Mouse (Mus musculus) stomach, embryonic 14.5 days (tissue): Measurements from ENCODE around the gene Nf1. TPM values are rescaled to one million over a fixed set of nuclear protein-coding genes. Genes with fewer than 3 reads are reported as not detected.
A peak's percentile ranks its signal among the peaks of the same experiment; 100 is the strongest.
"Not testable (repeated sequence)": the region's sequence is repeated elsewhere in the genome, so short reads cannot be mapped to it uniquely, and the experiment has no call there.

Experiments used
- ATAC-seq: fragments of 200-750 bp; cut with Nextera tagmentation; 2 replicates; pipeline ENCODE4 v1.8.0; 2017; ENCODE audit warnings: low read depth, moderate TSS enrichment; ENCODE audit not compliant: insufficient number of reproducible peaks, insufficient read depth, low FRiP score
- H3K27ac ChIP-seq: fragments of 300-500 bp; sonication (generic); 2 replicates; pipeline ENCODE4 v1.5.1; 2014; ENCODE audit warnings: mild to moderate bottlenecking, low read length, moderate library complexity, mixed read lengths
- H3K27me3 ChIP-seq: fragments of 300-500 bp; sonication (generic); 2 replicates; pipeline ENCODE4 v1.6.1; 2014; ENCODE audit warnings: low read length, control low read depth, mixed read lengths; ENCODE audit not compliant: control insufficient read depth, insufficient read depth
- H3K36me3 ChIP-seq: fragments of 300-500 bp; sonication (generic); 2 replicates; pipeline ENCODE4 v1.6.1; 2014; ENCODE audit warnings: mild to moderate bottlenecking, control low read depth, low read length, moderate library complexity, mixed read lengths; ENCODE audit not compliant: control insufficient read depth, insufficient read depth
- H3K4me1 ChIP-seq: fragments of 300-500 bp; sonication (generic); 2 replicates; pipeline ENCODE4 v1.6.1; 2014; ENCODE audit warnings: low read length, control low read depth, mixed read lengths; ENCODE audit not compliant: control insufficient read depth, insufficient read depth
- H3K4me2 ChIP-seq: fragments of 300-500 bp; sonication (generic); replicated peaks from 2 replicates; pipeline ENCODE4 v1.6.1; 2014; ENCODE audit warnings: low read depth, low read length, control low read depth
- H3K4me3 ChIP-seq: fragments of 300-500 bp; sonication (generic); 2 replicates; pipeline ENCODE4 v1.5.1; 2014; ENCODE audit warnings: low read depth, low read length, control low read depth
- H3K9ac ChIP-seq: fragments of 300-500 bp; sonication (generic); replicated peaks from 2 replicates; pipeline ENCODE4 v1.6.1; 2014; ENCODE audit warnings: low read depth, mild to moderate bottlenecking, control low read depth, low read length, moderate library complexity, mixed read lengths
- H3K9me3 ChIP-seq: fragments of 300-500 bp; sonication (generic); 2 replicates; pipeline ENCODE4 v1.6.1; 2016; ENCODE audit warnings: low read depth, low read length, control low read depth; ENCODE audit not compliant: control insufficient read depth
- WGBS: fragments of 180-500 bp; shearing (Covaris S2); extraction: QIAGEN DNeasy Blood & Tissue Kit; methylation state at CpG from one replicate; pipeline ENCODE4 v1.1.7; 2014; 5-methylcytosine and 5-hydroxymethylcytosine counted together
- polyA plus RNA-seq: library from polyadenylated mRNA; unstranded; fragments of >200 nt; fragmentation: Nextera tagmentation; extraction: Ambion mirVana; gene quantifications from 2 replicates; pipeline ENCODE4 v1.2.1, GENCODE M21; 2014

Nf1 gene
- polyA plus RNA-seq, 1 experiment from 2014 or later, result 16.9 TPM

DNA sequence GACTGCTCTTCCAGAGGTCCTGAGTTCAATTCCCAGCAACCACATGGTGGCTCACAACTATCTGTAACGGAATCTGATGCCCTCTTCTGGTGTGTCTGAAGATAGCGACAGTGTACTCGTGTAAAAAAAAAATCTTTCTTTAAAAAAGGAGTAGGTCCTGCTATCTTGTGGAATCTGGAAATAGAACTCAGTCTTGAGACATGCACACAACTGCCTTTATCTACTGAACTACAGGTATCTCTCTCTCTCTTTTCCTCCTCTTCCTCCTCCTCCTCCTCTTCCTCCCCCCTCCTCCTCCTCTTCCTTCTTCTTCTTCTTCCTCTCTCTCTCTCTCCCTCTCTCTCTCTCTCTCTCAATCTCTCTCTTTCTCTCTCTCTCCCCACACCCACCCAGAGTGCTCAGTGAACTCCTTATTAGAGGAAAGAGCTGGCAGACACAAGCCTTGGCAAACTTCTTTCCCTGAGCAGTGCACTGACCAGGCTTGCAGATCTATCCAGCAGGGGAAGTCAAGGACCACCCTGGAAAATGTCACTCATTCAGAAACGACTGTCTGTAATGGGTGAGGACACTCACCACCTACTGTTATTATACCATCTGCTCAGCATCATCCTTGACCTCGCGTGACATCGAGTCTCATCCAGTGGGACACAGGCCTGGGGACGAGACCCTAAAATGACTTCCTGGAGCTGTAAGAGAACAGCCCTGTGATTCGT lies 39.6 kb upstream of the Nf1 start:
- Histone ChIP-seq H3K36me3 (no peaks in the 10 kb centered on the region), H3K27ac (no peak overlapping the region), H3K9me3 (no peaks in the 10 kb centered on the region), H3K27me3 (no peaks in the 10 kb centered on the region), H3K4me3 (no peak overlapping the region), H3K4me2 (no peak overlapping the region), H3K9ac (no peak overlapping the region), H3K4me1 (no peaks in the 10 kb centered on the region)
- no peak for ATAC-seq
- WGBS, result 68% methylated on average over 9 of the region's 9 CpGs

- H3K4me1 ChIP-seq, result peaks cover 8% of the 10 kb centered on the region
- 75% methylated on average over 6 of the region's 6 CpGs for WGBS
- no peak overlapping the region for H3K4me2 ChIP-seq
- no peak overlapping the region for H3K27ac ChIP-seq
- H3K9ac ChIP-seq, result no peak overlapping the region
- no peak overlapping the region for H3K4me3 ChIP-seq
- ATAC-seq, result no peak
- no peaks in the 10 kb centered on the region for H3K27me3 ChIP-seq
- H3K9me3 ChIP-seq, result no peaks in the 10 kb centered on the region
- no peaks in the 10 kb centered on the region for H3K36me3 ChIP-seq
These were observed 36.4 kb upstream of the Nf1 start for GRCm38 (mm10) chr11:79303109-79303508.

DNA sequence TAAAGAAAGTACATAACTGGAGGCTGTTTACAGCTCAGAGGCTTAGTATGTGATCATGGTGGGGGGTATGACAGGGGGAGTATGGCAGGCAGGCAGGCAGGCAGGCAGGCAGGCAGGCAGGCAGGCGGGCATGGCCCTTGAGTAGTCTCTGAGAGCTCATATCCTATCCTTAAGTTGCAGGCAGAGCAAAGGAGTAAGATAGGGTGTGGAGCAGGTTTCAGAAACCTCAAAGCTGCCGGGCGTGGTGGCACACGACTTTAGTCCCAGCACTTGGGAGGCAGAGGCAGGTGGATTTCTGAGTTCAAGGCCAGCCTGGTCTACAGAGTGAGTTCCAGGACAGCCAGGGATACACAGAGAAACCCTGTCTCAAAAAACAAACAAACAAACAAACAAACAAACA lies 35.2 kb upstream of the Nf1 start:
- not testable (repeated sequence) for H3K4me2 ChIP-seq, H3K4me3 ChIP-seq, H3K9me3 ChIP-seq, H3K9ac ChIP-seq, H3K36me3 ChIP-seq, ATAC-seq, H3K27me3 ChIP-seq, H3K27ac ChIP-seq, H3K4me1 ChIP-seq
- WGBS, result 90% methylated on average over 4 of the region's 4 CpGs

DNA sequence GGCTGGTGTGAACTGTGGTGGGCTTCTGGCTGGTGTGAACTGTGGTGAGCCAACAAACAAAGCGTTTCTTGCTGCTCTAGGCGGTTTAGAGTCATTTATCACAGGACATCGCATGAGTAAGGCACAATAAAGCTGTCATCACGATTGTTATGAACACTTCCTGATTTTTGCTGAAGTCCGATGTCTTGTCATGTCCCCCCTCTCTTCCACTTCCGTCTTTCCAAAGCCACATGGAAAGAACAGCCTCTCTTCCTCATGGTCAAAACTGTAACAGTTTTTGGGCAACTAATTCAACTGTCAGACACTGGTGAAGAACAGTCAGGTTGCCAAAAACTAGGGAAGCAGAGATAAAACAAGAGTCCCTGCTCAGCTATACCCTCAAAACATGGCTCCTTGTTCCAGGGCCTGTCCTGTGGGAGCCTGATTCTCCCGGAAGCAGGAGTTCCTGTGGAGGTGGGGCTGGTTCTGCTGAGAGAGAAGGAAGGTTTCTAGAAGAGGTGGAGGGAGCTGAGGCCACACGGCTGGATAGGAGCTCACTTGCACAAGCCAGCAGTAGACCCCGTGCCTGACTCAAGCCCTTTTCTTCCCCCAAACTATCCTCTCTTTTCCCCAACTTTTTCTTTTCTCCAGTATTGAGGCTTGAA lies 33.7 kb upstream of the Nf1 start:
- Histone ChIP-seq H3K4me3 (no peak overlapping the region), H3K4me1 (peaks cover 8% of the 10 kb centered on the region), H3K9ac (no peak overlapping the region), H3K36me3 (no peaks in the 10 kb centered on the region), H3K4me2 (no peak overlapping the region), H3K9me3 (no peaks in the 10 kb centered on the region), H3K27ac (peak overlapping the region; percentile 35; the same call in 1 of the 2 replicates), H3K27me3 (no peaks in the 10 kb centered on the region)
- no peak for ATAC-seq
- WGBS, result 69% methylated on average over 9 of the region's 9 CpGs

DNA sequence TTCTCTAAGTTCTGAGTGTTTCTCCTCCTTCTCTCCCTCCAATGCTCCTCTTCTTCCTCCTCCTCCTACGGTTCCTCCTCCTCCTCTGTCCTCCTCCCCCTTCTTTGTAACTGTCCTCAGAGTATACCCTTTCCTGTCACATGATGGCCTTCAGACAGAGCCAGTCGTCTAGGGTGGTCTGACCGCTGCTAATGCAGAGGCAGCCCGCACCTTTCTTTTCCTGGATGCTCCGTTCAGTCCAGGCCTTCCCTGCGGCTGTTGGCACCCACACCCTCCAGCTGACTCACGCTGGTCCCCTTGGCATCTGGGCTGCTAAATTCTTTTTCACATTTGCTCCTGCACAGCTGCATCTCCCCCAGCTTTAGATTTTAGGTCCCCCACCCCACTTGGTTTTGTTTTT lies 33.0 kb upstream of the Nf1 start:
- Histone ChIP-seq H3K4me1 (peaks cover 8% of the 10 kb centered on the region), H3K27ac (peak overlapping the region; percentile 35), H3K36me3 (no peaks in the 10 kb centered on the region), H3K27me3 (no peaks in the 10 kb centered on the region), H3K4me3 (no peak overlapping the region), H3K9ac (no peak overlapping the region), H3K9me3 (no peaks in the 10 kb centered on the region), H3K4me2 (no peak overlapping the region)
- ATAC-seq, result peak; percentile 58; the same call in 1 of the 2 replicates
- 35% methylated on average over 7 of the region's 7 CpGs for WGBS

GRCm38 (mm10) chr11:79306996-79307395 lies 32.5 kb upstream of the Nf1 start:
- 0 out of 2 replicates have a peak, but pooled peaks have one; percentile 28 for ATAC-seq
- Histone ChIP-seq H3K4me1 (peaks cover 8% of the 10 kb centered on the region), H3K27ac (peak overlapping the region; percentile 35), H3K9me3 (no peaks in the 10 kb centered on the region), H3K27me3 (no peaks in the 10 kb centered on the region), H3K9ac (no peak overlapping the region), H3K36me3 (no peaks in the 10 kb centered on the region), H3K4me2 (no peak overlapping the region), H3K4me3 (no peak overlapping the region)
- 22% methylated on average over 10 of the region's 10 CpGs for WGBS

- H3K4me3 ChIP-seq, result no peak overlapping the region
- no peaks in the 10 kb centered on the region for H3K27me3 ChIP-seq
- H3K4me2 ChIP-seq, result no peak overlapping the region
- H3K4me1 ChIP-seq, result peaks cover 8% of the 10 kb centered on the region
- ATAC-seq, result no peak
- H3K9me3 ChIP-seq, result no peaks in the 10 kb centered on the region
- H3K36me3 ChIP-seq, result no peaks in the 10 kb centered on the region
- H3K9ac ChIP-seq, result no peak overlapping the region
- 58% methylated on average over 9 of the region's 9 CpGs for whole genome bisulfite sequencing
- 0 out of 2 replicates have a peak overlapping the region, but pooled peaks have one; percentile 52 for H3K27ac ChIP-seq
These were observed 31.8 kb upstream of the Nf1 start for GRCm38 (mm10) chr11:79307560-79308200.

DNA sequence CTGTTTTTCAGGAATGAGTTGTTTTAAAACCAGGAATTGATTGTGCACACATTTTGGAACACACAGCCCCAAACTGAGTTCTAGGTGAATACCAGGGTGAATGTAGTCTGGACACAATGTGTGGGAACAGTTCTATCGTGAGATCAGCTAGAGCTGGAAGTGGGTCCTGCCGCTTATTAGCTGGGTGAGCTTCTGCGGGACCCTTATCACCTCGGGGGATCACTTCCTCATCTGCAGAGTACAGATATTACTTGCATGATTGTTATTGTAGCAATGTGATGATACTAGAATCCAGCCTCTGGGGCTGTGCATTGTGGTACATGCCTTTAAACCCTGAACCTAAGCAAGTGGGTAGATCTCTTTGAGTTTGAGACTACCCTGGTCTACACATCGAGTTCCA lies 29.0 kb upstream of the Nf1 start:
- no peak overlapping the region for H3K4me3 ChIP-seq
- ATAC-seq, result no peak
- H3K4me2 ChIP-seq, result no peak overlapping the region
- WGBS, result 86% methylated on average over 5 of the region's 5 CpGs
- H3K36me3 ChIP-seq, result no peaks in the 10 kb centered on the region
- H3K27me3 ChIP-seq, result no peaks in the 10 kb centered on the region
- peaks cover 8% of the 10 kb centered on the region for H3K4me1 ChIP-seq
- no peak overlapping the region for H3K27ac ChIP-seq
- no peaks in the 10 kb centered on the region for H3K9me3 ChIP-seq
- no peak overlapping the region for H3K9ac ChIP-seq
